Mouse (Mus musculus) adrenal gland, postnatal 14 days (tissue): Measurements from ENCODE around the gene Speer2. TPM values are rescaled to one million over a fixed set of nuclear protein-coding genes. Genes with fewer than 3 reads are reported as not detected.

Experiments
- DNase-seq: peaks from one replicate; pipeline ENCODE4 v3.0.0; 2021; ENCODE audit warnings: mixed read lengths
- long read RNA-seq, 2 experiments: library from polyadenylated mRNA; stranded (forward); transcript quantifications; one replicate each; pipeline ENCODE4 v2.0.0; 2021
- total RNA-seq: library from RNA; stranded (reverse); gene quantifications from 2 replicates; pipeline ENCODE4 v1.2.3, GENCODE M21; 2021

Gene Speer2
- not detected in 2 replicates for total RNA-seq
- long read RNA-seq, experiment 1: 0 reads
- long read RNA-seq, experiment 2: 0 reads

DNA sequence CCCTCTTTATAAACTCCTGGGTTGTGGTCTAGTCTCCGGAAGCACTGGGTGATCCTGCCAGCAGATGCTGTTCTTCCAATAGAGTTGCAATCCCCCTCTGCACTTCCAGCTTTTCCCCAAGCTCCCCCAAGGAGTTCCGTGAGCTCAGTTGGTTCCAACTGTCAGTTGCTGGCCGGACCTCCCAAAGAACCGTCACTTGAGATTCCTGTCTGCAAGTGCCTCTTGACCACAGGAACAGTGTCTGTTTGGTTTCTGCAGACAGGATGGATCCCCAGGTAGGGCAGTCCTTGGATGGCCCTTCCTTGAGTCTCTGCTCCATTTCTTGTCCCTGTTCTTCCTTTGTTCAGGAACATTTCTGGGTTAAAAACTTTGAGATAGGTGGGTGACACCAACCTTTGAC is at the start of gene Speer2:
TSS of gene Speer2 (minus strand) at position 101 of the 400 bp plus-strand sequence.
- no peak for DNase-seq

DNA sequence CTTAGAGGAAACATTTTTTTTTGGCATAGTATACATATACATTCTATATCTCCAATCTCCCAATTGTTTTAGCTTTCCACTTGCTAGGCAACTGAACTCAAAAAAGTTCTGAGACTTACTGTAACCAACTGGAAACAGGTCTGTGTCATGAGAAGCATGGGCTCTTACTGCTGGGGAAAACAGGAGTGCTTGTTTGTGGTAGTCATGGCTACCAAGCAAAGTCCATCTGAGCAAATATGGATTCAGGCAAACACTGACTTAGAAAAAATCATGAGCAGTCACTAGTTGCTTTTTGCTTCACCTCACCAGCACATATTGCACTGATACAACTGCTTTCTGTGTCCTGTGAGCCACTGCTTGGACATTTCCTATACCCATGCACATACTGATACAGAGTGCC is 40.8 kb upstream of the Speer2 start:
- DNase-seq: no peak

DNA sequence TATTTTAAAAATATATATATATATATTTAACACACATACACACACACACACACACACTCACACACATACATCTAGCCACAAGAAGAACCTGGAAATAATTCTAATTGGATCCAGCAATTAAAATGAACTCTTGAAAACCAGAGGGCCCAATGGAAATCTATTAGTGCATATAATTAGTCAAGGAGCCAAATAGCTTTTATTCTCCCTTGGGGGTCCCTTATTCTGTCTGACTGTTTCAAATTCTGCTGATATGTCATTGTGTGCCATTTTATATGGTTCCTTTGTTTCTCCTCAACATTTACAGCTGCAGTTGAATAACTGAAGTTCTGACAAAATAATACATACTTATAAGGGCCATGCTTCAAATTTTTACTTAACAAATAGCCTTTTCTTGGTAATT is 17.2 kb upstream of the Speer2 start:
- DNase-seq: no peak

DNA sequence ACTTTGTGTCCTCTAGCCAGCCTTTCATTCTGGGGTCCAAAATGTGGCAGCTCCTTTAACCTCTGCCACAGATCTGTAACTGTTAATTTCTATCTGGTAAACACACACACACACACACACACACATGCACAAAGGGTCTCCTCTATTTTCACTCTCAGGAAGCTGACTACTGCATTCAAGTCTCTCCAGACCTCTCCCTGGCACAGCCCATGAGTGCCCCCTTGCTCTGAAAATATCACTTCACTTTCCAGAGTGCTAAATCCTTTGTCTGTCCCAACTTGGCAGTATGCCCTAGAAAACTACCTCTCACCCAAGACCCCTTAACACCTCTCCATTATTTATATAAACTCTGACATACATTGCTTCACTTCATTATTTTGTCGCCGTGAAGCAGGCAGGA is 26.9 kb downstream of the Speer2 start:
- DNase-seq: no peak

DNA sequence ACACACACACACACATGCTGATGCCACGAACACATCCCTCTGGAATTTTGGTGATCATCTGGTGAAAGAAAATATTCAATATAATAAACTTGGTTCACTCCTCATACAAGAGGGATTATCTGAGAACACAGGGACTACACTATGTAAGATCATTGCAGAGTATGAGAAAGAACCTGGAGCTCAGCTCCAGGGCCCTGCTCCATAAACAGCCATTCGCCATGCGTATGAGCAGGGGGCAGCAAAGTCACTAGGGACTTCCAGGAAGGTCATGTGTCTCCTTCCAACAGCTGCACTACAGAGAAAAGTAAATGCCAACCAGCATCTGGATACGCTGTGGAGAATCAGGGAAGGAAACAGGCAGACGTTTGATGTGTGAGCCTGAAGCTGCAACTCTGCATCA is 49.9 kb downstream of the Speer2 start:
- DNase-seq: no peak
